Mouse (Mus musculus) liver (tissue): ENCODE results near the gene Dhx15.
"Not testable (repeated sequence)": the region's sequence is repeated elsewhere in the genome, so short reads cannot be mapped to it uniquely, and the experiment has no call there.

Experiments
- DNase-seq: peaks from one replicate; pipeline ENCODE4 v3.0.0-alpha.2; 2020; ENCODE audit warnings: mixed read lengths

Dhx15 gene

DNA sequence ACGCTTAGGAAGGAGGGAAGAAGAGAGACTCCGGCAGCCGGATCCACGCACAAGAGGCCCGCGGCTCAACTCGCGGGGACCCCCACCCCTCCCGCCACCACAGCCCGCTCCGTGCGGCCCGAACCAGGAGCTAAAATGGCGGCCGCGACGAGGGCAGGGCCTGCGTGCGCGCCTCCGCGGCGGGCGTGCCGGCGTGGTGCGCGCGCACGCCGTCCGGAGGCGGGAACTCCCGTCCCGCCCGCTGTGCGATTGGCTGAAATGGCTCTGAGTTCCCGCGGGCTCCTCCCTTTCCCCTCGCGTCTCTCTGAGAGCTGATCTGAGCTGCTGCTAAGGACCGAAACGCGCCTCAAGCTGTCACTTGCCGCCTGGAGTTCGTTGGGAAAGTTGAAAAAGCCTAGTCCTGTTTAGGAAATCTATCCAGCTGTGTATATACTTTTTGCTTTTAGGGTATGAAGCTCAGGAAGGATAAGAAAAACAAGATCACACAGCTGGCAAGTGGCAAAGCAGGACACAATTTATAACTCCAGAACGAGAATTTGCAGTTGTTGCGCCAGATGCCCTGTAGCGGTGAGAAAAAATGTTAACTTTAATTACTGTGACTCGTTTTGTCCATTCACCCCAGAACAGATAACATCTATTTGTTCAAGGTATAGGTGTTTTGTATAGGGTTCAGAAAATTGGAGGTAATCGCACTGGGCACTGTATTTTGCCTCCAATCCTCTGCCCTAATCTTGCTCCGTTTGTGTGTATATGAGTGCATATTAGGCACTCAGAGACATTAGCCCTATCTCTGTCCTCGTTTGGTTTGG, at the start of gene Dhx15:
Gene Dhx15 (minus strand): TSS at position 144 of the 809 bp plus-strand sequence.
- peak; percentile 94 for DNase-seq

DNA sequence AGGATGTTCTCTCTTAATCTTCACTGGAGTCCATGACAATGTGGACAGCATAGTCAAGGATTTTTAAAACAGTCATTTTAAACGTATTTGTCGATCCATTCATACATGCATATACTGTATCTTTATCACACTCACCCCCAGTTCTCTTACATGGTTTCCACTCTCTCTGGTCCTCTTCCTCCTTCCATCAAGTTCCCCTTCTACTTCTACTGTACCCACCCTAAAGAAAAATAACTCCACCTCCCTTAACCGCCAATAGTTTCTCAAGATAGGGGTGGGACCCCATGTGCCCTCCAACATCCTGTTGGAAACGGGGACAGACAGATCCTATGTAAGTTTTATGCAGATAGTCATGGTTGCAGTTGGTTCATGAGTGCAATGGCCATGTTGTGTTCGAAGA, 48.6 kb upstream of the Dhx15 start:
- DNase-seq, result no peak

DNA sequence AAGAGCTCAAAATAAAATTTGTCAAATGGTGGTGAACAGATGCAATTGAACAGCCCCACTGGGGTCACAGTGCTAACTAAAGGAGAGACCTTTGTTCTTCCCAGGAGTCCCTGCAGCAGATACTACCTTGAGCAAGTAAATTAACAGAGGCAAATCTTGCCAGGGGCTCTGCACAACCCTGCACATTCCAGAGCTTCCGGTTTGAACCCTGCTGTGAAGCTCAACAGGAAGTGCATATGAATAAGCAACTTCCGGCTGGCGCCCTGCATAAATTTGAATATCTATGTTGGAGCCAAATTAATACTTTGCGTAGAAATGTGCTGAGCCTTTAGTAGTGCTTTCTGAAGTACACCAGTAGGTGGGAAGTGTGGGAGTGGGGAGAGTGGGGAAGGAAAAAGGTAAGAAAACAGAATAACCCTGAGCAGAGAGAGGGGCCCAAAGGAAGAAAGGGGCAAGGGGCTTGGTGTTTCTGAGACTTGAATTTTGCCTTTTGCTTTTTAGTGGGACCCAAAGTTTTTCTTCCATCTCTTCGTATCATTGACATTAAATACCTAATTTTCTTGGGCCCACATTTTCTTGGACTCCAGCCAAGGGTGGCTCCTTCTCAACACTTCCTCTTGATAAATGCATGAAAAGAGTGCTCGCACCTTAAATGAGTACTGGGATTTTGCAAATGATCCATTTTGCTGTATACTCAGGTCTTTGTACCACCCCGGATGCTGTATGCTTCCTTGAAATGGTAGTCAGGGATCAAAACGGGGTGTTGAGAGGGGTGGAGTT, 47.8 kb upstream of the Dhx15 start:
- no peak for DNase-seq

DNA sequence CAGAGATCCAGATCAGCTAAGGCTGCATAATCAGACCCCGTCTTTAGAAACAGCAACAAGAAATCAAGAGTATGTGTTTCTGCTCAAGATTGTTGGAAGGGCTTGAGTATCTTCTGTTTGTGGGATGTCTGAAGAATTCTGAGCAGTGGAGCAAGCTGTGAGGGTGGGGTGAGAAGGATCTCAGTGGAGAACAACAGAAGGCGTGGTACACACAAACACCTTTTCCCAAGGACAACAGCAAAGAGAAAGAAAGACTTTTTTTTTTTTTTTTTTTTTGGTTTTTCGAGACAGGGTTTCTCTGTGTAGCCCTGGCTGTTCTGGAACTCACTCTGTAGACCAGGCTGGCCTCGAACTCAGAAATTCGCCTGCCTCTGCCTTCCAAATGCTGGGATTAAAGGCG, 46.3 kb upstream of the Dhx15 start:
- DNase-seq, result not testable (repeated sequence)

DNA sequence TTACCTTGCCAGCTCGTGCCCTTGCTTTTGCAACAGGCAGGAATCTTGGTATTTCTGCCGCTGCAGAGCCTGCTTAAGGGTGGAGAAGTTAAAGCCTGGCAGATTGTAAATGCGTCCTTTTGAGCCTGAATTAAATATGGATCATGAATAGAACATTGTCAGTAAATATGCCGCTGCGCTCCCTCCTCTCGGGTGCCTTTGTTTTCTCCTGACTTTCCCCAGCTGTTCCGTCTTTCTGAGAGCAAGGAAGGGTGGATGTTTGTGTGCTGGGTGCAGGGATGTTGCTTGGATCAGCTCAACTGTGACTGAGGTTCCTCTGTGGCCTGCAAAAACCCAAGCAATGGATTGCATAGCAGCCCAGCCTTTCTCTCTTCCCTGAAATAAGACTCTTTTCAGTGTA, 44.3 kb upstream of the Dhx15 start:
- DNase-seq, result no peak

DNA sequence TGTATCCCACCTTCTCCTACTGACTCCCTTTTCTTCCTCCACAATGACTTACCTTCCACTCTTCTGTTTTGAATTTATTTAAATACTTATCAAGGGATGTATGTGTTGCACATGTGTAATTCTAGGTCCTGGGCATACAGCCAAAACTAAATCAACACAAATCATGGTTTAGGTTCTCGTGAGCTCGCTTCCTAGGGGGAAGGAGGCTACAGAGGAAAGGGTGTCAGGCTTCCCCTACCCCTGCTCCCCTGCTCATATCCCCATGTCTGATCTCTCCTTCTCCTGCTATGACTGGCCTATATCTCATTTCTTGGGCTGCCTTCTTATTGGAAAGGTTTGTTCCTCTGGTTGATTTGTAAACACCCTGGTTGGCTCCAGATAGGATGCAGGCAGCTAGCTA, 43.6 kb upstream of the Dhx15 start:
- DNase-seq, result no peak

DNA sequence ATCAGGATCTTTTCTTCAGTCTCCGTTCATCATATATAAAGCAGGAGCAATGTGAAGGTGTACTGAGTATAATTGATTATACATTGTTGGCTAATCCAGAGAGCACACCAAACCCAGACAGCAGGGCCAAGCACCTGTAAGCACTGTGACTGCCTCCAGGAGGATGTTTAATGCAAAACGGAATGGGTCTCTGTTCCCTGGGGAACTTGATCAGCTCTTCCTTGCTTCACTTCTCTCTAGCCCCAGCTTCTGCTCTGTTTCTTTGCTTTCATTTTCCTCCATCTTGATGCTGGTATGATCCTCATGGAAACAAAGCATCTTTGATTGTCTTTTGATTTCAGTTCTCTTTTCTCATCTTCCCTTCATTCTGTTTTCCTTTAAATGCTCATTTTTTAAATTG, 42.3 kb upstream of the Dhx15 start:
- DNase-seq, result no peak

DNA sequence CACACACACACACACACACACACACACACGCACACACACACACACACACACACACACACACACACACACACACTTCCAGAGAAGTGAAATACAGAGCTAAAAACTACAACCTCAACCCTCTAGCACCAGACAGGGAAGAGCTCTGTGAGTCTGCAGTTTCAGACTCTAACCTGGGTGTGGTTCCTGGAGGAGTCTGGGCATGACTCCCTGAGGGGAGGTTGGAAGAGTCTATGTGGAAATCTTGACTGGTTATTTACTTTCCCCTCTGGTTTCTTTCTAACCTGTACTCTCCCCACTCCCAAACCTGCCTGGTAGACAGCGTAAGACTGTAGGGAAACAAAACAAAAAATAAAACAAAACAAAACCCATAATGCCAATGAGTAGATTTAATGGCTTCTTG, 41.9 kb upstream of the Dhx15 start:
- no peak for DNase-seq

DNA sequence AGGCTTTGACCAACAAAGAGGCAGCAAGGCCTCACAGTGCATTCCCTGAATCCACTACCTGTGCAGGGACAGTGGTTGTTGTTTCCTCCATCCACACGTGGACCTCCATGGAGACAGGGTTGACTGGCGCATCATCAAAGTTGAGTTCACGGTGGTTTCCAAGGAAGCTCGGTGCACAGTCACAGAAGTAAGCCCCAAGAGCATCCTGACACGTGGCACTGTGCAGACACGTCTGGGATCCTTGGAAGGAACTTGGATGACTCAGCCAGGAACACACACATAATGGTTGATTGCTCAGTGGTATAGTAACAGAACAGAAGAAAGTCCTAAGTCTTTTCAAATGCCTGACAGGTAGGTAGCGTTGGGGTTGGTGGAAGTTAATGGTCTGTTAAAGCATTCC, 40.2 kb upstream of the Dhx15 start:
- DNase-seq, result no peak

DNA sequence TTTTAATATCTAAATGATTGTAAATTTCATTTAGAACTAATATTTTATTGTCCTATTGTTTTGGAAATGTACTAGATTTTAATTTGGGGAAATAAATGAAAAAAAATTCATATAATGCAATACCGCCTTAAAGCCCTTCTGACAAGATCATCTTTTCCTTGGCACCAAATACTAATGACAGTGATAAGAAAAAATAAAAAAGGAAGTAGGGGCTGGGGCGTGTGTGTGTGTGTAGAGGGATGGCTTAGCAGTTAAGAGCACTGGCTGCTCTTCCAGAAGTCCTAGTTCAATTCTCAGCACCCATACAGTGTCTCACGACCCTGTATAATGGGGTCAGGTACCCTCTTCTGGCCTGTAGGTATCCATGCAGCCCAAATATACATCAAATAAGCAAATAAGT, 36.4 kb upstream of the Dhx15 start:
- DNase-seq, result no peak

DNA sequence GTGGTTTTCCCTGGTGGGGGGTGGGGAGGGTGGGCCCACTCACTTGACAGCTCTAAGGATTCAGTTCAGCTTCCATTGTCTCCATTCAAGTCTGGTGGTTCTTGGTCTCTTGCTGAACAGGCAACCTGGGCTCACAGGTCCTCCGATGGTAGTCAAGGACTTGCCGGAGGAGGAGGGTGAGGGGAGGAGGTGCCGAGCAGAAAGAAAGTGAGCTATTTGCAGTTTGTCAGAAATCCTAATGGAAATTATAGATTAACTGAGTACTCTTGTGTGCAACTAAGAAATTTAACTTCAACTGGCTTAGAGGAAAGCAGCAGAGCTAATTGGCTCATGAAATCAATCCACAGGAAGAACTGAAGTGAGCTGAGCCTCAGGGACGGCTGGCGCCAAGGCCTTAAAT, 31.3 kb upstream of the Dhx15 start:
- no peak for DNase-seq

DNA sequence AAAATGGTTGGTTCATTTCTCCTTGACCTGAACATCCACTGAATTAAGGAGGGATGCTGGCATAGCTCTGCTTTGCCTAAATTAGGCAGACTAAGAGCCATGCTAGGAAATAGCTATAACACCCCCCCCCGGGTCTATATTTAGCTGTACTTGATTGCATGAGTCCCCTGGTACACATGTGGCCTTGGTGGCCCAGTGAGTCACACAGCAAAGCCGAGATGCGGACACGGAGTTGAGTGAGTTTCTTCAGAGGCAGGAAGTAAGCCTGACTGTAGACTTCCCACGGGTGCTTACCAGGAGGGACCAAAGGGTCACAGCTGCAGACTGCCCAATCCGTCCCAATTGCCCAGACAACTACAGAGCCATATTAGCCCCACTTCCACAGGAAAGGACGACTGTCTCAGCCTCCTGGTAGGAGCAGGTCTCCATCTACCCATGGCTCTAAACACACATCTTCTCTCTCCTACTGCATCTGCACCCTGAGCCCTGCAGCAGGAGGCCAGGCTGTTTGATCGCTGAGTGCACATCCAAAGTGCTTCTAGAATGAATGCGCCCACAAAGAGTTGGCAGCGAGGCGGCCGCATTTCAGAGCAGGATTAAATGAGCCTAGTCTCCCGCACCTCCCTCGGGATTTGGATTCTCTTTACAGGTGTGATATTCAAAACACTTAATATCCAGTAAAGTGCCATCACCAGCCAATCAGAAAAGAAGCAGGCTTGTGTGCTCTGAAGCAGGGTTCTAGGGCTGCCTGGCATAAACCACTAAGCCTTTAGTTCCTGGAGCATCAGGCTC, 29.9 kb upstream of the Dhx15 start:
- no peak for DNase-seq

DNA sequence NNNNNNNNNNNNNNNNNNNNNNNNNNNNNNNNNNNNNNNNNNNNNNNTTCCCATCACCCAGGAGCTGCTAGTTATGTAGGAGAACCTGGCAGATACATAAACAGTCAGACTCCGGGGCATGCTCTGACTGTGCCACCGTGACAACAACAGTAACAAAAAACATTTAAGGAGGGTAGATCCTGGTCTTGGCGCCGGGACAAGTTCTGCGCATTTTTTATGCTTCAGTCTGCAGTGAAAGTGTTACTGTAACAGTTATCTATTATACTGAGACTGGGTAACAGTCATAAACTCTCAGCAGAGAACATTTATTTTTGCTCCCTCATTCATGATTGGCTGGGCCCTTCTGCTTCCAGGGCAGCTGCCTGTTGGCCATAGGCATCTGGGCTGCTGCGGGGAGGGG, 27.9 kb upstream of the Dhx15 start:
- no peak for DNase-seq

DNA sequence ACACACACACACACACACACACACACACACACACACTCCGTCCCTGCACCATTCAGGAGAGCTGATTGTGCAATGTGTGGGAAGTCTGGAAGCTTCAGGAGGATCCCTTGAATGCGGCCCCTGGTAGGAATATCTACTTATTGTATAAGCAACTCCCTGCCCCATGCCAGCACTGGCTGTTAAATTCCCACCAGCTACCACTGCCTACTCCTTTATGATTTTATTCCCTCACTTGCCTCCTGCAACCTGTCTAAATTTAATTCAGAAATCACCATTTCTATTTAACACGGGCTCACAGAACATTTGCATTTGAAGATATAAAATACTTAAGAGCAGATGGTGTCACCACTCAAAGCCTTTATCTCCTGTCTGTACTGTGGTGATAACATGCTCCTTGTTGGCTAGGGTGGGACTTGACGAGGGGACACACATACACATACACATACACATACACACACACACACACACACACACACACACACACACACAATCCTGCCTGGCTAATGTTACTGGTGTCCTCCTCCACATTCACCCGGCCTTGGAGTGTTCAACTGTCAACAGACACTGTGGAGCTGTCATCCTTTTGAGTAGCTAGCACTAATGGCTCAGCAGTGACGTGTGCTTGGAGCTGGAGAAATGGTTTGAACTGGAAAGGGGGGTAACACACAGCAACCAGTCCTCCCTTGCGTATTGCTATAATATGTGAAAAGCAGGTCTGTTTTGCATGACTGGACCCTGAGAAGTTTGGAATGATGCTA, 23.0 kb upstream of the Dhx15 start:
- peak; percentile 13 for DNase-seq

DNA sequence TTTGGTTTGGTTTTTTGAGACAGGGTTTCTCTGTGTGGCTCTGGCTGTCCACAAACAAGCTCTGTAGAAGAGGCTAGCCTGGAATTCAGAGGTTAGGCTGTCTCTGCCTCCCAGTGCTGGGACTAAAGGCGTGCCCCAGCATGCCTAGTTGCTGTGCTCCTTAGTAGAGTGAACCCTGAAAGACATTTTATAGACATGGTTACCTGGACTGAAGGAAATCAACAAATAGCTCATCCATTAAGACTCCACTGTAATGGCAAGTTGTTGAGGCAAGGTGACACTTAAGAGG, 810 bp upstream of the Dhx15 start:
- peak; percentile 43 for DNase-seq

DNA sequence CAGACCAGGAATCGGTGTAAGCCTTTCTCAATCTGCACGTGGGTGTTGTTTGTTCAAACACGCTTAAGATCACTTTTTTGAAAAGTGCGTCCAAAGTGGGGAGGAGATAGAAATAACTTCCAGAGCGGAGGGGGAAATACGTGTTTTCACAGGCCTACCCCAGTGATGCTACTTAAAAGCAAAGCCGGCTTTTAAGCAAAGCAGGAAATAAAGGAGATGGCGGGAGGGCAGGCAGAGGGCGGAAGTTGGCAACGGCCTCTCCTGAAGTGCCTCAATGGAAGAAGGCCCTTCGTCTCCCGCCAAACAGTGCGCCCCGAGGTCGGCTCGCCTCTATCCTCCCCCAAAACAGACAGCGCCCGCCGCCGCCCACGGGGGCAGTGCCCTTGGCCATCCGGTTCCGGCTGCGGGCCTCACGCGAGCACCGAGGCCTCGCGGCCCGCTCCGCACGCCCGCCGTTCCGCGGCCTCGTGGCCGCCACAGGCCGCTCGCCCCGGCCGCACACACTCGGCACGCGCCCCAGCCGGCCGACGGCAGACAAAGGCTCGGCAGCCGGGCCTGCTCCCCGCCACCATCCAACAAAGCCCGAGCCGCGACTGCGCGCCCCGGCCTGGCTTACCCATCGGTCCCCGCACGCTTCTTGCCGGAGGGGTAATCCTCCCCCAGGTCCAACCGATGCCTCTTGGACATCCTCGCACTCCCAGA, 499 bp downstream of the Dhx15 start:
- peak; percentile 71 for DNase-seq

DNA sequence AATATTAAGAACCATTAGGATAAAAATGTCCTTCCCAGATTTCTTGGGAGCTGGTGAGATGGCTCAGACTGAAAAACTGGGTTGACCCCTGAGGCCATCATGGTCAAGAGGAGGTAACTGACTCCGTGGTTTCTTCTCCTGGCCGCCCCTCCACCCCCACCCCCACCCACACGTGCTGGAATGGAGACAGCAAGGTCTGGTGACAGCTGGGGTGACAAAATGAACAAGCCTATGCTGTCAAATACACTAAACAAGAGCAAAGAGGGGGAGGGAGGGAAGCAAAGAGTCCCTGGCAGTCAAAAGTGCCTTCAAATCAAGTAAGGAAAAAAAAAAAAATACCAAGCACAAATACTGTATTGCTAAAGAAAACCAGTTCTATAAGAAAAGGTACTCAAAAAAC, 2.1 kb downstream of the Dhx15 start:
- no peak for DNase-seq

DNA sequence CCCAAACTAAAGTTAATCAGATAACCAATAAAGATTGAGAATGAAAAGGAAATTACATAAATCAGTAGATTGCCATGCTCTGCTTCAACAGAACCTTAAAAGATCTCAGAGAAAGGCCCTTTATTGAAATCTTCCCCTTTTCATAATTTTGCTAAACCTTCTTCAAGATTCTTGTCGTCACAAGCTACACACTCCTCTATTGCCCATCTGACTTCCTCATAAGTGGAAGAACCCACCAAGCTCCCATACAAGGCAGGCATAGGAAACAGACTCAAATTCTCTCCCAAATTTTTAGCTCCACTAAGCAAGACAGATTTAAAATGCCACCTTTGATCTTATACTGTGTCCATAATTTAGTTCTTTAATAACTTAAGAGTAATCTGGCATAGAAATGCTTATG, 13.0 kb downstream of the Dhx15 start:
- no peak for DNase-seq

DNA sequence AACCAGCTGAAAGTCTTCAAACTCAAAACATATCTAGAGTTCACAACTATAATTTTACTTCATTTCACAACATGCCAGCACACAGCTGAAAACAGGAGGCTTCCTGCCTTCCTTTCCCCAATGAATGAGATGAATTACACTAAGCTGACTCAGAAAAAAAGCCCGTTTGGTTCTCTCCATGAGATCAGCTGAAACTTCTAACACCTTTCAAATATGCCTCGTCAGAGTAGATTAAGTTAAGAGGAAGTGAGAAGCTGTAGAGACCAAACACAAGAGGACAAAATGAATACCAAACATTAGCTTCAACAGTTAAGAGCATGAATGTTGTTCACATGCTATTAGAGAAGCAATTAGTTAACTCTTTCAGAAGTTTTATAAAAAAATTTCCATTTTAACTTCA, 21.8 kb downstream of the Dhx15 start:
- no peak for DNase-seq

DNA sequence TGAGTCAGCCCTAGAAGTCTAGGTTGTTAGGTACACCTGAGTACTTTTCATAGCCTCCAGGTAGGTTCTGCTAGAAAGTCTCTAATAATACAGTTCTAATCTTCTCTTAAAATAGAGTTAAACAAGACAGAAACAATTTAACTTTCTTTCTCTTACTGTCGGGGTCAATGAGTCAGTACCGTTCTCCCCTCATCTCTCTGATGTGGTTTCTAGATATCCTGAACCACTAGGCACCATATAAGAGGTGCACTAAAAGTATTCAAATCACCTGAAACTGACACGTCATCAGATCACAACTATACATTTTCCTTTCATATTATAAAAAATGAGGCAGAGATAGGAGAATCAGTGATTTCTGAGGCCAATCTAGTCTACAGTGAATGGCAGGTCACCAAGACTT, 41.2 kb downstream of the Dhx15 start:
- no peak for DNase-seq

DNA sequence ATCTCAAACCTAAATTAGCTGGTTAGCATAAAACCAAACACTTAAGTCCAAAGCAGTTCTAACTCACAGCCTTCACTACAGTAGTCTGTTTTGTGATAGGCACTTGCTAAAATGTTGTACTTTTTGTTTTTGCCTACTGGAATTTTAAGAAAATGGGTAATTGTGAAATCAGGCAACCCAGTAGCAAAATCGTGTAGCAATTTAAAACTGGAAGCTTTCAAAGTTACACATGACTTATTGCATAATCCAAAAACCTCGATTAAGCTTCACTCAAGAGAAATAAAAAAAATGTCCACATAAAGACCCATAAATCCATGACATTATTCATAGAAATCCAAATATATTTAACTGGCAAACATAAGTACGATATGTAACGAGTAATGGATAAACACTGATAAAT, 43.2 kb downstream of the Dhx15 start:
- no peak for DNase-seq

DNA sequence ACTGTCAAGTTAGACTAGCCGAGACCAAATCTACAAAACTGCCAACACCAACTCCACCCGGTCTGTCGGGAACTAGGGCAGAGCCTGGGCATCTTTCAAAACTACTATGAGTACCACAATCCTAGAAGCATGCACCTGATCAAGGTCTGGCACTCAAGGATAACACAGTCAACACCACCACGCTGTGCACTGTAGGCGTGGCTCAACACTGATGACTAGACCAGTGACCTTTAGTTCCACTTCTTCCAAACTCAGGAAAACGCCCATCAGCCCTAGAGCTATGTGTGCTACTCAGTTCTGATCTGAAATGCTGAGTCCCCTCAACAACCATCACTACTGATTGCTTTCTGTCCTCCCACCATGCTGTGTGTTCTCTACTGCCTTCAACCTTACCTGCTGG, 44.6 kb downstream of the Dhx15 start:
- DNase-seq, result no peak
